Mouse (Mus musculus) heart, adult 2 months (tissue): Measurements from ENCODE around the gene Cyp27a1. TPM values are rescaled to one million over a fixed set of nuclear protein-coding genes. Genes with fewer than 3 reads are reported as not detected.

ENCODE experiments used
- DNase-seq, 2 experiments: peaks; one replicate each; pipeline ENCODE4 v3.0.0; 2021
- H3K27ac ChIP-seq: fragments of 200-600 bp; 2 replicates; pipeline ENCODE4 v1.8.1; 2022
- H3K27me3 ChIP-seq: fragments of 200-500 bp; 2 replicates; pipeline ENCODE4 v1.6.1; 2012; ENCODE audit warnings: mild to moderate bottlenecking, low read length, inconsistent platforms, mixed read lengths; ENCODE audit not compliant: control insufficient read depth, insufficient read depth
- H3K36me3 ChIP-seq: fragments of 200-500 bp; 2 replicates; pipeline ENCODE4 v1.6.1; 2012; ENCODE audit warnings: low read length, inconsistent platforms; ENCODE audit not compliant: control insufficient read depth, insufficient read depth
- H3K4me1 ChIP-seq: fragments of 200-500 bp; 2 replicates; pipeline ENCODE4 v1.6.1; 2011; ENCODE audit warnings: low read length; ENCODE audit not compliant: control insufficient read depth, insufficient read depth
- H3K4me3 ChIP-seq: fragments of 200-600 bp; 2 replicates; pipeline ENCODE4 v1.8.1; 2022
- H3K79me2 ChIP-seq: fragments of 200-500 bp; replicated peaks from 2 replicates; pipeline ENCODE4 v1.6.1; 2012; ENCODE audit warnings: mild to moderate bottlenecking, inconsistent platforms, low read length, moderate library complexity, mixed read lengths; ENCODE audit not compliant: control insufficient read depth, insufficient read depth
- H3K9ac ChIP-seq: fragments of 200-500 bp; 2 replicates; pipeline ENCODE4 v1.6.1; 2012; ENCODE audit warnings: low read depth, mild to moderate bottlenecking, control low read depth, inconsistent platforms, low read length, mixed read lengths
- CTCF ChIP-seq: fragments of 200-600 bp; IDR thresholded peaks from 2 replicates; pipeline ENCODE4 v1.8.1; 2022; ENCODE audit warnings: antibody characterized with exemption, mild to moderate bottlenecking, moderate library complexity
- EP300 ChIP-seq: fragments of 200-500 bp; IDR thresholded peaks from 2 replicates; pipeline ENCODE4 v1.6.1; 2011; ENCODE audit warnings: low read depth, low read length, control low read depth; ENCODE audit not compliant: insufficient read depth
- POLR2A ChIP-seq: fragments of 200-500 bp; IDR thresholded peaks from 2 replicates; pipeline ENCODE4 v1.6.1; 2011; ENCODE audit warnings: mild to moderate bottlenecking, low read depth, low read length, control low read depth; ENCODE audit not compliant: insufficient read depth
- WGBS: fragments of 180-500 bp; shearing (Covaris S2); methylation state at CpG from one replicate; pipeline ENCODE4 v1.1.7; 2018; 5-methylcytosine and 5-hydroxymethylcytosine counted together
- intact Hi-C: fragments of 180-260 bp; cut with DNase I; formaldehyde crosslinking; loops from one replicate; pipeline ENCODE4 v1.15.1; 2025
- polyA plus RNA-seq: library from polyadenylated mRNA; depleted of rRNA; stranded (reverse); fragments of >200 nt; gene quantifications from 2 replicates; pipeline ENCODE4 v1.2.3, GENCODE M21; 2012
- total RNA-seq, 2 experiments: library from RNA; stranded (reverse); gene quantifications; 2 replicates each; pipeline ENCODE4 v1.2.3; 2021

Cyp27a1 gene
- total and polyA plus RNA-seq, 3 experiments = 10.1 to 22.2 (median 18.1) TPM

DNA sequence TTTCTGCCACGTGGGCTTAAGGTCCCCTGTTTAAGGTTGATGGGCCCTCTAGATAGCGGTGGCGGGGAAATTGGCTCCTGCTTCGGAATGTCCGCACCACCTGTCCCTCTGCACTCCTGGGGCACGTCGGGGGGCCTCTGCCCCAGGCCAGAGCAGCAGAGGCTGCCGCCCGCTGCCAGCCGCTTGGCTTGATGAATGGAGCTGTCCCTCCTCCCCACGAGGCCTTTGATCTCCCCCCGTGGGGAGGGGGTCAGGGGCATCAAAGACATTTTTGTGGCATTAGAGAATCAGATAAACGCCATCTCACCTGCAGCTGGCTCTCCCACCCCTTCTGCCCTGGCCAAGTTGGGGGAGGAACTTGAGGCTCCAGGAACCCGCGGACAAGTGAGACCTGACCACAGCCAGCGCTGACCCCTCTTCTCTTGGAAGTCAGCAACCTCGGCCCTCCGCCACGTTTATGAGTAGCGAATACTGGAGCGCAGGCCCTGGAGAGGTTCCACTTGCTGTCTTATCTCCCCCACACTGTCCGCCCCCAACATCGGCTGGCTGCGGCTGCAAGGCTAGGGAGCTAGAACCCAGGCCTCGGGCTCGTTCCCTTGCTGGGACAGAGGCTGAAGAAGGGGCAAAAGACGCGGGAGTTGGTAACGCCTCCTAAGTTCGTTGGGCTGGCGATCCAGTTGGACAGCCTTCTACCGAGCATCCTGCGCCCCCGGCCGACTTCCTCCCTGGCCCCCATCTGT lies 57.5 kb downstream of the Cyp27a1 start:
- intact Hi-C loops = no loop called here
- Histone ChIP-seq H3K27me3 (peaks cover 11% of the 10 kb centered on the region), H3K4me3 (peak overlapping the region; percentile 40; the same call in 1 of the 2 replicates), H3K9ac (no peak overlapping the region), H3K27ac (no peak overlapping the region), H3K79me2 (no peaks in the 10 kb centered on the region), H3K36me3 (no peaks in the 10 kb centered on the region), H3K4me1 (peaks cover 1% of the 10 kb centered on the region; the same call in 1 of the 2 replicates)
- TF ChIP-seq CTCF = no peak
- no peak for DNase-seq
- 5% methylated on average over 35 of the region's 35 CpGs for WGBS

DNA sequence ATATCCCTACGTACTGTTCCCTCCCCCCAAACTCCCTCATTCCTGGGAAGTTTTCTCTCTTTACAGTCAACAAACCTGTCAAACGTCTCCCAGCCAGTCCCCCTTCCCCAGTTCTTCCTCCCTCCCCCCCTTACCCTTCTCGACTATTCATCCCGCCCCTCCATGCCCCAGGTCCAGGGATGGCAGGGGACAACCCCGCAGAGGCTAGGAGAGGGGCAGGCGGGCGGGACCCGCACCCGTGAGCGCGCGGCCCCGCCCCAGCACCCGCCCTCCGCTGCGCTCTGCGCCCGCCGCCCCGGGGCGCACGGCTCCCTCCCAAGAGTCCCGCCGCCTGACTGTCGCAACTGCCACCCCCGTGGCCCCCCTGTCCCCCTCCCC lies 58.1 kb downstream of the Cyp27a1 start:
- intact Hi-C loops = no loop called here
- no peak for TF ChIP-seq POLR2A
- no peak for TF ChIP-seq EP300
- no peak for TF ChIP-seq CTCF
- DNase-seq = no peak
- H3K4me1 ChIP-seq = peaks cover 1% of the 10 kb centered on the region; the same call in 1 of the 2 replicates
- no peaks in the 10 kb centered on the region for H3K79me2 ChIP-seq
- H3K4me3 ChIP-seq = peak overlapping the region; percentile 40
- H3K36me3 ChIP-seq = no peaks in the 10 kb centered on the region
- no peak overlapping the region for H3K27ac ChIP-seq
- WGBS = 0% methylated on average over 19 of the region's 26 CpGs
- peaks cover 11% of the 10 kb centered on the region for H3K27me3 ChIP-seq
- no peak overlapping the region for H3K9ac ChIP-seq

DNA sequence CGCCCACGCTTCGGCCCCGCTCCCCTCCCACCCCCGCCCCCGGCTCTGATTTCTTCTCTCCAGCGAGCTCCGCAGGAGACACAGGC lies 58.3 kb downstream of the Cyp27a1 start, which contains the start of gene Wnt6:
Gene Wnt6 (plus strand): TSS at position 48 of the 86 bp plus-strand sequence.
- DNase-seq = no peak
- Histone ChIP-seq H3K4me3 (peak within 1 kb of the TSS; percentile 40), H3K36me3 (no peaks in the 10 kb centered on the region), H3K4me1 (peaks cover 1% of the 10 kb centered on the region; the same call in 1 of the 2 replicates), H3K79me2 (no peaks in the 10 kb centered on the region), H3K27ac (no peak within 1 kb of the TSS), H3K27me3 (peaks cover 11% of the 10 kb centered on the region), H3K9ac (peak within 1 kb of the TSS; percentile 56; the same call in 1 of the 2 replicates)
- TF ChIP-seq POLR2A (no peak), CTCF (no peak), EP300 (no peak)
- intact Hi-C loops = no loop called here
- WGBS = no CpG with 5 or more reads among the region's 8 CpGs

DNA sequence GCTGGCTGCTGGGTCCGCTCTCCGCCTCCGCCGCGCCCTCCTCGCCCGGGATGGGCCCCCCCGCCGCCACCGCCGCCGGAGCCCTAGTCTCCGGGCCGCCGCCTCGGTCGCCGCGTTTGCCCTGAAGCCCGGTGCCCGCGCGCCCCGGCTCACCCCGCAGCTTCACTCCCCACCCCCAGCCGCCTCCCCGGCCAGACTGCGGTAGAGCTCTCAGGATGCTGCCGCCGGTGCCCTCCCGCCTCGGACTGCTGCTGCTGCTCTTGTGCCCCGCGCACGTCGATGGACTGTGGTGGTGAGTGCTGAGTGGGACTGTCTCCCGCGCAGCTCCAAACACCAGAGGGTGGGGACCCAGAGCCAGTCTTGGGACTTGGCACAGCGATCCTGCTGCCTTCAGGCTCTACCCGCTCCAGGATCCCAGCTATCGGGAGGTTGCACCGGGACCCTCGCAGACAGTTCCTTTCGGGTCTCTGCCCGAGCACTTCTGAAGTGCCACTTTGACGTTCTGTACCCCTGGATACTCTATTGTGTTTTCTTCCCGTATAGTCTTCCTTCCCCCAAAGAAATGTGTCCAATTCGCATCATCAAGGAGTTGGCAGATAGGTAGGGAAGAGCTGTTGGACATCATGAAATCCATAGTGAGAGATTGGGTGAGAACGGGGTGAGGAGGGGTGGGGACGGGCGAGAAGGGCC lies 58.7 kb downstream of the Cyp27a1 start:
- 1% methylated on average over 47 of the region's 51 CpGs for WGBS
- Histone ChIP-seq H3K9ac (peak overlapping the region; percentile 56; the same call in 1 of the 2 replicates), H3K4me1 (peaks cover 1% of the 10 kb centered on the region; the same call in 1 of the 2 replicates), H3K4me3 (peak overlapping the region; percentile 40), H3K79me2 (no peaks in the 10 kb centered on the region), H3K27me3 (peaks cover 10% of the 10 kb centered on the region), H3K36me3 (no peaks in the 10 kb centered on the region), H3K27ac (no peak overlapping the region)
- peak; percentile 39 to 60 for DNase-seq
- intact Hi-C loops = no loop called here
- TF ChIP-seq EP300 (no peak), POLR2A (no peak), CTCF (no peak)

DNA sequence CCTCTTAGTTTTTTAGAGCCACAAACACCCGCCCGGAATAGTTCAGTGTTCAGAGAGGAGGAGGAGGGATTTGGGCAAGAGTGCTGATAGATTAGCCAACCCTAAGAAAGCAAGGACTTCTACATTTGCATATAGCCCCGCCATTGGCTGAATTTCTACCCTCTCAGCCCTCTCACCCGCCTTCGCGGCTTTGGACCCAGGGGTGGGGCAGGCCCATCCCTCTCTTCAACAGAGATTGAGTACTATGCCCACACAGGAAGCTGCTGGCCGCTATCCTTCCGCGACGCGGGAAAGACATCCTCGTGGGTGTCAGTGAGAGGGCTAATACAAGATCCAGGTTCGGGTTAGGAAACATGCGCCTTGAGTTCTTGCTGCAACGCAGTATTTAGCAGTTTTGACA lies 59.8 kb downstream of the Cyp27a1 start:
- DNase-seq = peak; percentile 78 to 86
- no peaks in the 10 kb centered on the region for H3K79me2 ChIP-seq
- H3K27ac ChIP-seq = no peak overlapping the region
- peaks cover 1% of the 10 kb centered on the region; the same call in 1 of the 2 replicates for H3K4me1 ChIP-seq
- H3K36me3 ChIP-seq = no peaks in the 10 kb centered on the region
- intact Hi-C loops = no loop called here
- H3K9ac ChIP-seq = no peak overlapping the region
- peak overlapping the region; percentile 20; the same call in 1 of the 2 replicates for H3K4me3 ChIP-seq
- under 1% methylated on average over 15 of the region's 15 CpGs for WGBS
- peaks cover 10% of the 10 kb centered on the region for H3K27me3 ChIP-seq
- TF ChIP-seq POLR2A = 0 out of 2 replicates have a peak, but pooled peaks have one; percentile 14
- TF ChIP-seq CTCF = no peak

DNA sequence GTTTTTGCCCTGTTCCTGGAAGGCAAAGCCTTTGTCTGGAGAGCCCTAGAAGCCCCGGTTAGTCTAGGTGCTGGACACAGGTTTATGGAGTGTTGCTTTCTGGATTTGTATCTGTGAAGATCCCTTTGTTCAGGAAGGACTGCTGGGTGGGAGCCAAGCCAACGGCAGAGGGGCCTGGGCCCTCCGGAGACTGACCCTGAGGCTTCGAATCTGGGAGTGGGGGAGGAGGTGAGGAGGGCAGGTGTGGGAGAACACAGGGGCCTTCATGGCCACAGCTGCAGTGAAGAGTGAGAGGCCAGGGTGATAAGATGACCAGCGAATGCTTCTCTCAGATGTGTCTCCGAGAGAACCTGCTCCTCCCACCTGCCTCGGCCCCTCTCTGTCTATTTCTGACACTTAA lies 60.7 kb downstream of the Cyp27a1 start:
- TF ChIP-seq POLR2A = no peak
- TF ChIP-seq EP300 = no peak
- no peak for TF ChIP-seq CTCF
- peaks cover 10% of the 10 kb centered on the region for H3K27me3 ChIP-seq
- H3K79me2 ChIP-seq = no peaks in the 10 kb centered on the region
- no peak overlapping the region for H3K27ac ChIP-seq
- no peak for DNase-seq
- no peak overlapping the region for H3K4me3 ChIP-seq
- 39% methylated on average over 7 of the region's 7 CpGs for WGBS
- H3K36me3 ChIP-seq = no peaks in the 10 kb centered on the region
- intact Hi-C loops = no loop called here
- peaks cover 1% of the 10 kb centered on the region; the same call in 1 of the 2 replicates for H3K4me1 ChIP-seq
- H3K9ac ChIP-seq = no peak overlapping the region
